Mouse (Mus musculus): ENCODE data around the gene Stag1.

DNA sequence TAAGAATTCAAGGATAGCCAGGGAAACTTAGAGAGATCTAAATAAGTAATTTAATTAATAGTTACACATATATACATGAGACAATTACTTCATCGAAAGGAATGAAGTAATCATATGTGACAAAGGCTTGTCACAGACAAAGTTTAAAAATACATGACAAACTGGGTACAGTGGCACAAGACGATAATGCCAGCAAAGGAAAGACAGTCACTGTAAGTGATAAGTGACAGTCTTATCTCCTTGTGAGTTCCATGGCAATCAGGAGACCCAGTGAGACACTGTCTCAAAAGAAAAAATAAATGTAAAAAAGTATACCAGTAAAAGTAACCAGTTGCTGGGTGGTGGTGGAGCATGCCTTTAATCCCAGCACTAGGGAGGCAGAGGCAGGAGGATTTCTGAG, 399.5 kb downstream of the Stag1 start:
- TF ChIP-seq POLR2A (IDR thresholded peaks at IDR 0.05; ENCODE audit: borderline replicate concordance, extremely low read depth, low read depth, low read length), result no peak
- no peak for TF ChIP-seq CTCF (IDR thresholded peaks at IDR 0.05; ENCODE audit: insufficient read depth, low read length)
